Comparison of ENCODE assay signal across 9 mouse cellular contexts in the genomic region with DNA sequence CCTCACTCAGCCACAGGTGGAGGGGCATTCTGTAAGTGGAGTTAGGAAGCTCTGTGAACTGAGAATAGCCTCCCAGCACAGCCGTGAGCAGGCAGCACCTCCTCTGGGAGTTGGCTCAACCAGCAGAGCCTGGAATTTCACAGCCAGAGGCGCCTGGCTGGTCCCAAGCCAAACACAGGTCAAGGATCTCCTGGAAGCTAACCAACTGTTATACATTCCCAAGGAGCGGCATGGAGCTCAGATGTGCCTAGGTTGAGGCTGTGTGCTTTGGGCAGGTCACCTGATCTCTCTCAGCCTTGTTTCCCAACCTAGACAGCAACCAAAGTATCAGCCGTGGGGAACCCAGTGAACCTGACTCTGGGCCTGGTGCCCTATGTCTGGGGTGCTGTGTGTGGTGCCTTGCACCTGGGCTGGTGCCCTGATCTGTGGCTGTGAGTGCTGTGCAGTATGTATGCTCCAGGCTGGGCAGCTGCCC. TPM values are rescaled to one million over a fixed set of nuclear protein-coding genes. Genes with fewer than 3 reads are reported as not detected.
DNase-seq lines count a peak whose midpoint lies in the region; ATAC-seq and TF ChIP-seq lines count a peak whose summit lies in the region.
"Had no signal": no experiment of that assay in that cellular context is flagged by ENCODE, and none has a peak within 500 bp of the region (broad histone marks: within the 10 kb centered on the region; RNA-seq: fewer than 3 reads in every experiment).

No protein-coding gene starts in this region.

- H3K4me3 ChIP-seq in hindbrain, embryonic 13.5 days: no peak overlapping the region
- no peak overlapping the region for H3K4me3 ChIP-seq in hindbrain, embryonic 11.5 days (ENCODE audit: low read depth, low read length)
- no peak overlapping the region for H3K4me3 ChIP-seq in embryonic facial prominence, embryonic 12.5 days
- no peak overlapping the region for H3K4me3 ChIP-seq in hindbrain, embryonic 15.5 days
- no peak overlapping the region for H3K4me3 ChIP-seq in lung, adult 2 months (replicated peaks; ENCODE audit: extremely low read depth, low read depth, low read length)

- no peak overlapping the region for H3K9ac ChIP-seq in hindbrain, embryonic 13.5 days
- H3K9ac ChIP-seq in hindbrain, embryonic 11.5 days (ENCODE audit: low read depth, low read length): no peak overlapping the region
- H3K9ac ChIP-seq in embryonic facial prominence, embryonic 12.5 days: no peak overlapping the region
- no peak overlapping the region for H3K9ac ChIP-seq in hindbrain, embryonic 15.5 days

- peaks cover 38% of the 10 kb centered on the region for H3K4me1 ChIP-seq in hindbrain, embryonic 13.5 days (replicated peaks)
- peaks cover 3% of the 10 kb centered on the region; the same call in 1 of the 2 replicates for H3K4me1 ChIP-seq in hindbrain, embryonic 11.5 days (replicated peaks; ENCODE audit: control insufficient read depth, insufficient read depth, low read length)
- peaks cover 49% of the 10 kb centered on the region for H3K4me1 ChIP-seq in embryonic facial prominence, embryonic 12.5 days
- peaks cover 44% of the 10 kb centered on the region for H3K4me1 ChIP-seq in hindbrain, embryonic 15.5 days (replicated peaks)
- H3K4me1 ChIP-seq in lung, adult 2 months (ENCODE audit: control insufficient read depth, insufficient read depth, low read length): peaks cover 23% of the 10 kb centered on the region

- no peak for DNase-seq in hindbrain, embryonic 11.5 days (ENCODE audit: low spot score)
- peak; percentile 82 for DNase-seq in lung, adult 2 months
- DNase-seq in spleen, adult 12 weeks (ENCODE audit: low spot score): no peak
- no peak for DNase-seq in right cerebral cortex, postnatal 36 days (ENCODE audit: low spot score in 2 of 2)
- no peak for DNase-seq in layer of hippocampus, adult 8-10 months (ENCODE audit: low spot score in 2 of 2)

- no peak overlapping the region for H3K4me2 ChIP-seq in hindbrain, embryonic 13.5 days
- H3K4me2 ChIP-seq in hindbrain, embryonic 11.5 days (replicated peaks; ENCODE audit: low read depth, low read length): no peak overlapping the region
- H3K4me2 ChIP-seq in embryonic facial prominence, embryonic 12.5 days (replicated peaks): no peak overlapping the region
- no peak overlapping the region for H3K4me2 ChIP-seq in hindbrain, embryonic 15.5 days

- 65% methylated on average over 4 of the region's 4 CpGs for WGBS in hindbrain, embryonic 13.5 days
- WGBS in hindbrain, embryonic 11.5 days: 62% methylated on average over 4 of the region's 4 CpGs
- WGBS in embryonic facial prominence, embryonic 12.5 days: 42% methylated on average over 4 of the region's 4 CpGs
- 63% methylated on average over 4 of the region's 4 CpGs for WGBS in hindbrain, embryonic 15.5 days
- 31% methylated on average over 4 of the region's 4 CpGs for WGBS in lung, adult 2 months

- no peak for TF ChIP-seq CTCF in lung, adult 2 months (IDR thresholded peaks at IDR 0.05; ENCODE audit: insufficient read depth, low read length)

- peaks cover 29% of the 10 kb centered on the region for H3K27me3 ChIP-seq in hindbrain, embryonic 13.5 days
- H3K27me3 ChIP-seq in hindbrain, embryonic 11.5 days (ENCODE audit: control insufficient read depth, insufficient read depth, low read length): peaks cover 10% of the 10 kb centered on the region
- peaks cover 28% of the 10 kb centered on the region for H3K27me3 ChIP-seq in embryonic facial prominence, embryonic 12.5 days
- peaks cover 21% of the 10 kb centered on the region for H3K27me3 ChIP-seq in hindbrain, embryonic 15.5 days

- H3K36me3 ChIP-seq in hindbrain, embryonic 13.5 days: no peaks in the 10 kb centered on the region
- H3K36me3 ChIP-seq in hindbrain, embryonic 11.5 days (ENCODE audit: control insufficient read depth, insufficient read depth, low read length): no peaks in the 10 kb centered on the region
- H3K36me3 ChIP-seq in embryonic facial prominence, embryonic 12.5 days: no peaks in the 10 kb centered on the region
- H3K36me3 ChIP-seq in hindbrain, embryonic 15.5 days: no peaks in the 10 kb centered on the region

- no peak for ATAC-seq in hindbrain, embryonic 13.5 days (ENCODE audit: low FRiP score)
- ATAC-seq in hindbrain, embryonic 11.5 days (ENCODE audit: low FRiP score): no peak
- no peak for ATAC-seq in embryonic facial prominence, embryonic 12.5 days (ENCODE audit: insufficient number of reproducible peaks, insufficient read depth, low FRiP score, low TSS enrichment)
- no peak for ATAC-seq in hindbrain, embryonic 15.5 days (ENCODE audit: low FRiP score, low read depth)

- TF ChIP-seq POLR2A in lung, adult 2 months (IDR thresholded peaks at IDR 0.05; ENCODE audit: borderline replicate concordance, extremely low read depth, low read depth, low read length): no peak

- H3K27ac ChIP-seq in hindbrain, embryonic 13.5 days: peak overlapping the region; percentile 18; the same call in 1 of the 2 replicates
- no peak overlapping the region for H3K27ac ChIP-seq in hindbrain, embryonic 11.5 days (ENCODE audit: low read depth, low read length)
- peak overlapping the region; percentile 26; the same call in 1 of the 2 replicates for H3K27ac ChIP-seq in embryonic facial prominence, embryonic 12.5 days
- H3K27ac ChIP-seq in hindbrain, embryonic 15.5 days (replicated peaks): peak overlapping the region; percentile 34; the same call in 1 of the 2 replicates

- no peaks in the 10 kb centered on the region for H3K9me3 ChIP-seq in hindbrain, embryonic 13.5 days
- no peaks in the 10 kb centered on the region for H3K9me3 ChIP-seq in hindbrain, embryonic 11.5 days (ENCODE audit: control insufficient read depth, low read length)
- H3K9me3 ChIP-seq in embryonic facial prominence, embryonic 12.5 days: no peaks in the 10 kb centered on the region
- H3K9me3 ChIP-seq in hindbrain, embryonic 15.5 days: no peaks in the 10 kb centered on the region

RNA-seq across cellular contexts. Expression of a gene that starts 5.5 kb away (rescaled TPM):
- polyA plus RNA-seq in hindbrain, embryonic 13.5 days (2015; fragmentation: Nextera tagmentation; extraction: Ambion mirVana): 12.2 and 12.7 TPM in 2 replicates
- polyA plus RNA-seq in hindbrain, embryonic 11.5 days (2014; fragmentation: Nextera tagmentation; extraction: Ambion mirVana): 4.7 and 6.2 TPM in 2 replicates
- 4.0 and 5.7 TPM in 2 replicates for polyA plus RNA-seq in embryonic facial prominence, embryonic 12.5 days (2016; fragmentation: Nextera tagmentation; extraction: Ambion mirVana)
- 15.8 and 19.3 TPM in 2 replicates for polyA plus RNA-seq in hindbrain, embryonic 15.5 days (2015; fragmentation: Nextera tagmentation; extraction: Ambion mirVana)
- 59.4 and 80.1 TPM in 2 replicates for polyA plus RNA-seq in lung, adult 2 months (2012; rRNA removed)
- total RNA-seq in layer of hippocampus, adult 8-10 months (2022): 10 to 100 TPM in 1 of 4 experiments, 1 to 10 TPM in 3; 4.8 to 11.1 (median 8.9) TPM
- total RNA-seq: CH12.LX had no signal
